Mouse (Mus musculus) midbrain, embryonic 14.5 days (tissue): ENCODE measurements around the gene Kptn. TPM values are rescaled to one million over a fixed set of nuclear protein-coding genes. Genes with fewer than 3 reads are reported as not detected.
A peak's percentile ranks its signal among the peaks of the same experiment; 100 is the strongest.

Experiments
- ATAC-seq: fragments of 200-750 bp; cut with Nextera tagmentation; 2 replicates; pipeline ENCODE4 v1.8.0; 2017; ENCODE audit warnings: moderate number of reproducible peaks, moderate library complexity; ENCODE audit not compliant: low FRiP score, low TSS enrichment
- DNase-seq: peaks from one replicate; pipeline ENCODE4 v3.0.0-alpha.2; 2015
- H3K27ac ChIP-seq: fragments of 300-500 bp; sonication (generic); replicated peaks from 2 replicates; pipeline ENCODE4 v1.5.1; 2014; ENCODE audit warnings: mild to moderate bottlenecking, low read depth, low read length, moderate library complexity
- H3K27me3 ChIP-seq: fragments of 300-500 bp; sonication (generic); 2 replicates; pipeline ENCODE4 v1.6.1; 2014; ENCODE audit warnings: low read length, control low read depth, mixed read lengths; ENCODE audit not compliant: control insufficient read depth, insufficient read depth
- H3K36me3 ChIP-seq: fragments of 300-500 bp; sonication (generic); 2 replicates; pipeline ENCODE4 v1.6.1; 2014; ENCODE audit warnings: low read length, control low read depth; ENCODE audit not compliant: control insufficient read depth, insufficient read depth
- H3K4me1 ChIP-seq: fragments of 300-500 bp; sonication (generic); 2 replicates; pipeline ENCODE4 v1.6.1; 2014; ENCODE audit warnings: mild to moderate bottlenecking, antibody characterized with exemption, low read length, control low read depth; ENCODE audit not compliant: control insufficient read depth, insufficient read depth
- H3K4me2 ChIP-seq: fragments of 300-500 bp; sonication (generic); 2 replicates; pipeline ENCODE4 v1.6.1; 2014; ENCODE audit warnings: mild to moderate bottlenecking, low read length, moderate library complexity
- H3K4me3 ChIP-seq: fragments of 300-500 bp; sonication (generic); replicated peaks from 2 replicates; pipeline ENCODE4 v1.5.1; 2014; ENCODE audit warnings: low read depth, low read length
- H3K9ac ChIP-seq: fragments of 300-500 bp; sonication (generic); replicated peaks from 2 replicates; pipeline ENCODE4 v1.6.1; 2014; ENCODE audit warnings: mild to moderate bottlenecking, low read length, moderate library complexity
- H3K9me3 ChIP-seq: fragments of 300-500 bp; sonication (generic); 2 replicates; pipeline ENCODE4 v1.6.1; 2016; ENCODE audit warnings: low read length, control low read depth, mixed read lengths; ENCODE audit not compliant: control insufficient read depth
- WGBS: fragments of 180-500 bp; shearing (Covaris S2); extraction: QIAGEN DNeasy Blood & Tissue Kit; methylation state at CpG from one replicate; pipeline ENCODE4 v1.1.7; 2014; 5-methylcytosine and 5-hydroxymethylcytosine counted together
- polyA plus RNA-seq: library from polyadenylated mRNA; unstranded; fragments of >200 nt; fragmentation: Nextera tagmentation; extraction: Ambion mirVana; gene quantifications from 2 replicates; pipeline ENCODE4 v1.2.1, GENCODE M21; 2014

The Kptn gene
- polyA plus RNA-seq, 1 experiment from 2014 or later: 33.1 TPM

- ATAC-seq (no peak; the same call in 1 of the 2 replicates), DNase-seq (peak; percentile 38)
- Histone ChIP-seq H3K27ac (peak overlapping the region; percentile 86), H3K4me1 (peaks cover 32% of the 10 kb centered on the region), H3K36me3 (peaks cover 33% of the 10 kb centered on the region), H3K4me3 (peak overlapping the region; percentile 78), H3K27me3 (no peaks in the 10 kb centered on the region), H3K9ac (peak overlapping the region; percentile 81), H3K4me2 (peak overlapping the region; percentile 74), H3K9me3 (no peaks in the 10 kb centered on the region)
- WGBS: under 1% methylated on average over 10 of the region's 10 CpGs
These were observed 55.8 kb downstream of the Kptn start for GRCm38 (mm10) chr7:16175542-16175931.

Other genes with a start within 250 kb of the Kptn start
- gene Crx, start 239.9 kb upstream of the Kptn start, polyA plus RNA-seq: 0.18 TPM in 1 of 2 replicates, not detected in the other
- 0.22 TPM in 1 of 2 replicates, not detected in the other for gene Crxos, start 237.3 kb upstream of the Kptn start, polyA plus RNA-seq
- gene Selenow, start 197.5 kb upstream of the Kptn start, polyA plus RNA-seq: 1,539 and 1,832 TPM in 2 replicates
- gene Nop53, start 173.8 kb upstream of the Kptn start, polyA plus RNA-seq: 135 and 136 TPM in 2 replicates
- 3.1 and 3.9 TPM in 2 replicates for gene Ehd2, start 152.3 kb upstream of the Kptn start, polyA plus RNA-seq
- 6.5 and 9.0 TPM in 2 replicates for gene Bicra, start 72.0 kb upstream of the Kptn start, polyA plus RNA-seq
- gene Zfp541, start 58.1 kb upstream of the Kptn start, polyA plus RNA-seq: 0.09 and 0.13 TPM in 2 replicates
- gene Napa, start 21.4 kb upstream of the Kptn start, polyA plus RNA-seq: 209 and 245 TPM in 2 replicates
- gene Slc8a2, start 9.9 kb downstream of the Kptn start, polyA plus RNA-seq: 1.1 and 1.2 TPM in 2 replicates
- gene Meis3, start 55.2 kb downstream of the Kptn start, polyA plus RNA-seq: 137 and 151 TPM in 2 replicates
- 11.6 and 11.9 TPM in 2 replicates for gene Dhx34, start 102.1 kb downstream of the Kptn start, polyA plus RNA-seq
- gene C5ar2, start 124.3 kb downstream of the Kptn start, polyA plus RNA-seq: not detected in 2 replicates
- 0.11 and 1.6 TPM in 2 replicates for gene C5ar1, start 139.6 kb downstream of the Kptn start, polyA plus RNA-seq
- 36.4 and 44.7 TPM in 2 replicates for gene Inafm1, start 153.7 kb downstream of the Kptn start, polyA plus RNA-seq
- gene Ccdc9, start 166.9 kb downstream of the Kptn start, polyA plus RNA-seq: 17.6 and 24.1 TPM in 2 replicates
- 16.8 and 24.8 TPM in 2 replicates for gene Bbc3, start 188.5 kb downstream of the Kptn start, polyA plus RNA-seq